In the genomic region with DNA sequence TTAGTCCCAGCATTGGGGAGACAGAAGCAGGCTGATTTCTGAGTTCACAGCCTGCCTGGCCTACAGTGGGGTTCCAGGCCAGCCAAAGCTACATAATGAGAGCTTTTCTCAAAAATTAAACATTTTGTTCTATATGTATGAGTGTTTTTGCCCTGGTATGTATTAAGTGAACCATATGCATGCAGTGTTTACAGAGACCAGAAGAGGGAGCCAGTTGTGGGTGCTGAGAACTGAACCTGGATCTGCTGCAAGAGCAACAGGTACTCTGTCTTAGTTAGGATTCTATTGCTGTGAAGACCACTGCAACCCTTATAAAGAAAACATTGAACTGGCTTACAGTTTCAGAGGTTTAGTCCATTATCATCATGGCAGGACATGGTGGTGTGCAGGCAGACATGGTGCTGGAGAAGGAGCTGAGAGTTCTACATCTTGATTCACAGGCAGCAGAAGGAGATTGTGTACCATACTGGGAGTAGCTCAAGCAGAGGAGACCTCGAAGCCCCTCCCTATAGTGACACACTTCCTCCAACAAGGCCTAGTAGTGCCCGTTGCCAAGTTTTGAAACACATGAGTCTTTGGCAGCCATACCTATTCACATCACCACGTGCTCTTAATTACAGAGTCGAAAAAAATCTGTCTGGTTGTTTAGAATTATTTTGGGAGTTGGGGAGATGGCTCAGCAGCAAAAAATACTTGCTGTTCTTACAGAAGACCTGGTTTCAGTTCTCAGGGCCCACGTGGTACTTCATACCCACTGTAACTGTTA, we compare ENCODE assay signal across 9 mouse cellular contexts. TPM values are rescaled to one million over a fixed set of nuclear protein-coding genes. Genes with fewer than 3 reads are reported as not detected.
DNase-seq lines count a peak whose midpoint lies in the region; ATAC-seq and TF ChIP-seq lines count a peak whose summit lies in the region.
"Had no signal": no experiment of that assay in that cellular context is flagged by ENCODE, and none has a peak within 500 bp of the region (broad histone marks: within the 10 kb centered on the region; RNA-seq: fewer than 3 reads in every experiment).

No protein-coding gene starts in this region.

- DNase-seq in forebrain, postnatal 0 days = no peak
- DNase-seq in lung, embryonic 14.5 days = peak; percentile 52
- no peak for DNase-seq in lung, adult 18-20 months
- peak; percentile 49 for DNase-seq in adipocyte (ENCODE audit: low spot score)
- DNase-seq in Muller cell, postnatal 12 days (ENCODE audit: inconsistent ontology term) = no peak

- no peak overlapping the region for H3K27ac ChIP-seq in forebrain, postnatal 0 days (ENCODE audit: low read depth, low read length)
- no peak overlapping the region for H3K27ac ChIP-seq in forebrain, embryonic 13.5 days
- no peak overlapping the region for H3K27ac ChIP-seq in lung, embryonic 14.5 days (ENCODE audit: low read depth)
- H3K27ac ChIP-seq in hindbrain, embryonic 12.5 days = no peak overlapping the region
- H3K27ac ChIP-seq: neural tube, embryonic 13.5 days had no signal

- WGBS in forebrain, postnatal 0 days = 60% methylated on average over 5 of the region's 5 CpGs
- 73% methylated on average over 5 of the region's 5 CpGs for WGBS in forebrain, embryonic 13.5 days
- WGBS in lung, embryonic 14.5 days = 70% methylated on average over 5 of the region's 5 CpGs
- 80% methylated on average over 5 of the region's 5 CpGs for WGBS in hindbrain, embryonic 12.5 days

- ATAC-seq in forebrain, postnatal 0 days = no peak
- ATAC-seq in forebrain, embryonic 13.5 days = no peak
- ATAC-seq in lung, embryonic 14.5 days (ENCODE audit: insufficient read depth) = no peak
- ATAC-seq in megakaryocyte-erythroid progenitor cell, adult 5-6 weeks (replicated peaks; ENCODE audit: low FRiP score, low TSS enrichment, poor library complexity, severe bottlenecking) = peak; percentile 68
- no peak for ATAC-seq in hindbrain, embryonic 12.5 days (ENCODE audit: low FRiP score)

- no peak overlapping the region for H3K4me3 ChIP-seq in forebrain, postnatal 0 days (ENCODE audit: low read depth, low read length)
- H3K4me3 ChIP-seq in forebrain, embryonic 13.5 days = no peak overlapping the region
- H3K4me3 ChIP-seq in lung, embryonic 14.5 days (ENCODE audit: low read depth, low read length) = no peak overlapping the region
- no peak overlapping the region for H3K4me3 ChIP-seq in hindbrain, embryonic 12.5 days
- H3K4me3 ChIP-seq: neural tube, embryonic 13.5 days had no signal

- no peaks in the 10 kb centered on the region; the same call in 1 of the 2 replicates for H3K27me3 ChIP-seq in forebrain, postnatal 0 days (ENCODE audit: insufficient read depth, low read length)
- peaks cover 14% of the 10 kb centered on the region for H3K27me3 ChIP-seq in forebrain, embryonic 13.5 days
- H3K27me3 ChIP-seq in lung, embryonic 14.5 days (ENCODE audit: insufficient read depth, low read length) = peaks cover 24% of the 10 kb centered on the region
- H3K27me3 ChIP-seq in hindbrain, embryonic 12.5 days = peaks cover 22% of the 10 kb centered on the region

- no peaks in the 10 kb centered on the region for H3K4me1 ChIP-seq in forebrain, postnatal 0 days (ENCODE audit: insufficient read depth)
- H3K4me1 ChIP-seq in forebrain, embryonic 13.5 days = peaks cover 5% of the 10 kb centered on the region; the same call in 1 of the 2 replicates
- no peaks in the 10 kb centered on the region for H3K4me1 ChIP-seq in lung, embryonic 14.5 days (ENCODE audit: insufficient read depth)
- H3K4me1 ChIP-seq in hindbrain, embryonic 12.5 days = 0 out of 2 replicates have a peak, but pooled peaks cover 3% of the 10 kb centered on the region

- no peak overlapping the region for H3K4me2 ChIP-seq in forebrain, postnatal 0 days (ENCODE audit: low read depth)
- H3K4me2 ChIP-seq in forebrain, embryonic 13.5 days = no peak overlapping the region
- no peak overlapping the region for H3K4me2 ChIP-seq in lung, embryonic 14.5 days
- H3K4me2 ChIP-seq in hindbrain, embryonic 12.5 days (replicated peaks) = no peak overlapping the region
- H3K4me2 ChIP-seq: neural tube, embryonic 13.5 days had no signal

- H3K9me3 ChIP-seq in forebrain, postnatal 0 days (ENCODE audit: low read length) = no peaks in the 10 kb centered on the region
- H3K9me3 ChIP-seq in forebrain, embryonic 13.5 days (replicated peaks) = no peaks in the 10 kb centered on the region
- no peaks in the 10 kb centered on the region for H3K9me3 ChIP-seq in lung, embryonic 14.5 days (ENCODE audit: low read depth, low read length)
- H3K9me3 ChIP-seq in hindbrain, embryonic 12.5 days (replicated peaks) = no peaks in the 10 kb centered on the region
- H3K9me3 ChIP-seq: neural tube, embryonic 13.5 days had no signal

- peak; percentile 49 for TF ChIP-seq CTCF in forebrain, postnatal 0 days (IDR thresholded peaks at IDR 0.05; ENCODE audit: low read depth)
- peak; percentile 56 for TF ChIP-seq CTCF in lung, embryonic 14.5 days (IDR thresholded peaks at IDR 0.05; ENCODE audit: low read depth)

- H3K36me3 ChIP-seq in forebrain, postnatal 0 days (ENCODE audit: insufficient read depth) = no peaks in the 10 kb centered on the region
- no peaks in the 10 kb centered on the region for H3K36me3 ChIP-seq in forebrain, embryonic 13.5 days (ENCODE audit: poor library complexity, severe bottlenecking)
- H3K36me3 ChIP-seq in lung, embryonic 14.5 days (ENCODE audit: insufficient read depth) = no peaks in the 10 kb centered on the region
- H3K36me3 ChIP-seq in hindbrain, embryonic 12.5 days = no peaks in the 10 kb centered on the region
- H3K36me3 ChIP-seq: neural tube, embryonic 13.5 days had no signal

- H3K9ac ChIP-seq in forebrain, postnatal 0 days = no peak overlapping the region
- no peak overlapping the region for H3K9ac ChIP-seq in forebrain, embryonic 13.5 days
- H3K9ac ChIP-seq in lung, embryonic 14.5 days = no peak overlapping the region
- H3K9ac ChIP-seq in hindbrain, embryonic 12.5 days = no peak overlapping the region
- H3K9ac ChIP-seq: neural tube, embryonic 13.5 days had no signal

RNA-seq across cellular contexts. Expression of gene Eif3c, which starts 28.2 kb away (rescaled TPM):
- total RNA-seq in forebrain, postnatal 0 days (2014; rRNA removed) = 113 and 137 TPM in 2 replicates
- polyA plus RNA-seq in forebrain, postnatal 0 days (2015; fragmentation: Nextera tagmentation; extraction: Ambion mirVana) = 200 and 205 TPM in 2 replicates
- polyA plus RNA-seq in forebrain, embryonic 13.5 days (2015; fragmentation: Nextera tagmentation; extraction: Ambion mirVana) = 209 and 212 TPM in 2 replicates
- 169 and 183 TPM in 2 replicates for polyA plus RNA-seq in lung, embryonic 14.5 days (2014; fragmentation: Nextera tagmentation; extraction: Ambion mirVana)
- 193 and 244 TPM in 2 replicates for total RNA-seq in megakaryocyte-erythroid progenitor cell, adult 5-6 weeks (2014; fragmentation: Nextera tagmentation)
- total RNA-seq in megakaryocyte-erythroid progenitor cell, adult 5-6 weeks (2017) = 286 and 298 TPM in 2 replicates
- 201 and 206 TPM in 2 replicates for polyA plus RNA-seq in hindbrain, embryonic 12.5 days (2016; fragmentation: Nextera tagmentation; extraction: Ambion mirVana)

RNA-seq across cellular contexts. Expression of gene Atxn2l, which starts 34.8 kb away (rescaled TPM):
- total RNA-seq in forebrain, postnatal 0 days (2014; rRNA removed) = 60.5 and 89.0 TPM in 2 replicates
- polyA plus RNA-seq in forebrain, postnatal 0 days (2015; fragmentation: Nextera tagmentation; extraction: Ambion mirVana) = 39.5 and 56.8 TPM in 2 replicates
- polyA plus RNA-seq in forebrain, embryonic 13.5 days (2015; fragmentation: Nextera tagmentation; extraction: Ambion mirVana) = 52.4 and 60.0 TPM in 2 replicates
- polyA plus RNA-seq in lung, embryonic 14.5 days (2014; fragmentation: Nextera tagmentation; extraction: Ambion mirVana) = 57.0 and 61.9 TPM in 2 replicates
- 162 and 199 TPM in 2 replicates for total RNA-seq in megakaryocyte-erythroid progenitor cell, adult 5-6 weeks (2014; fragmentation: Nextera tagmentation)
- total RNA-seq in megakaryocyte-erythroid progenitor cell, adult 5-6 weeks (2017) = 28.4 and 42.7 TPM in 2 replicates
- polyA plus RNA-seq in hindbrain, embryonic 12.5 days (2016; fragmentation: Nextera tagmentation; extraction: Ambion mirVana) = 76.8 and 90.1 TPM in 2 replicates

RNA-seq across cellular contexts. Expression of gene Apobr, which starts 46.7 kb away (rescaled TPM):
- total RNA-seq in forebrain, postnatal 0 days (2014; rRNA removed) = 0.08 and 0.33 TPM in 2 replicates
- polyA plus RNA-seq in forebrain, postnatal 0 days (2015; fragmentation: Nextera tagmentation; extraction: Ambion mirVana) = 0.16 and 0.39 TPM in 2 replicates
- 0.38 and 0.46 TPM in 2 replicates for polyA plus RNA-seq in forebrain, embryonic 13.5 days (2015; fragmentation: Nextera tagmentation; extraction: Ambion mirVana)
- 0.32 and 0.54 TPM in 2 replicates for polyA plus RNA-seq in lung, embryonic 14.5 days (2014; fragmentation: Nextera tagmentation; extraction: Ambion mirVana)
- 0.79 and 2.4 TPM in 2 replicates for total RNA-seq in megakaryocyte-erythroid progenitor cell, adult 5-6 weeks (2014; fragmentation: Nextera tagmentation)
- 0.89 and 2.4 TPM in 2 replicates for total RNA-seq in megakaryocyte-erythroid progenitor cell, adult 5-6 weeks (2017)
- 0.39 and 0.43 TPM in 2 replicates for polyA plus RNA-seq in hindbrain, embryonic 12.5 days (2016; fragmentation: Nextera tagmentation; extraction: Ambion mirVana)

RNA-seq across cellular contexts. Expression of gene Cln3, which starts 47.6 kb away (rescaled TPM):
- total RNA-seq in forebrain, postnatal 0 days (2014; rRNA removed) = 26.9 and 29.0 TPM in 2 replicates
- 22.1 and 23.8 TPM in 2 replicates for polyA plus RNA-seq in forebrain, postnatal 0 days (2015; fragmentation: Nextera tagmentation; extraction: Ambion mirVana)
- 26.3 and 30.8 TPM in 2 replicates for polyA plus RNA-seq in forebrain, embryonic 13.5 days (2015; fragmentation: Nextera tagmentation; extraction: Ambion mirVana)
- 24.1 and 27.3 TPM in 2 replicates for polyA plus RNA-seq in lung, embryonic 14.5 days (2014; fragmentation: Nextera tagmentation; extraction: Ambion mirVana)
- 24.5 and 43.7 TPM in 2 replicates for total RNA-seq in megakaryocyte-erythroid progenitor cell, adult 5-6 weeks (2014; fragmentation: Nextera tagmentation)
- 3.8 and 9.8 TPM in 2 replicates for total RNA-seq in megakaryocyte-erythroid progenitor cell, adult 5-6 weeks (2017)
- 31.7 and 33.7 TPM in 2 replicates for polyA plus RNA-seq in hindbrain, embryonic 12.5 days (2016; fragmentation: Nextera tagmentation; extraction: Ambion mirVana)

RNA-seq across cellular contexts. Expression of gene Tufm, which starts 50.8 kb away (rescaled TPM):
- total RNA-seq in forebrain, postnatal 0 days (2014; rRNA removed) = 75.9 and 76.5 TPM in 2 replicates
- polyA plus RNA-seq in forebrain, postnatal 0 days (2015; fragmentation: Nextera tagmentation; extraction: Ambion mirVana) = 97.6 and 102 TPM in 2 replicates
- 114 and 123 TPM in 2 replicates for polyA plus RNA-seq in forebrain, embryonic 13.5 days (2015; fragmentation: Nextera tagmentation; extraction: Ambion mirVana)
- 126 and 128 TPM in 2 replicates for polyA plus RNA-seq in lung, embryonic 14.5 days (2014; fragmentation: Nextera tagmentation; extraction: Ambion mirVana)
- 128 and 168 TPM in 2 replicates for total RNA-seq in megakaryocyte-erythroid progenitor cell, adult 5-6 weeks (2014; fragmentation: Nextera tagmentation)
- 92.9 and 141 TPM in 2 replicates for total RNA-seq in megakaryocyte-erythroid progenitor cell, adult 5-6 weeks (2017)
- 113 and 116 TPM in 2 replicates for polyA plus RNA-seq in hindbrain, embryonic 12.5 days (2016; fragmentation: Nextera tagmentation; extraction: Ambion mirVana)

Comparison
In these comparisons a context has a peak if more than half of its experiments do, and no peak if none do; other contexts are left out.
1. DNase-seq: peak in lung, embryonic 14.5 days (single experiment) and adipocyte (single experiment); none in forebrain, postnatal 0 days (single experiment), lung, adult 18-20 months (0 of 2) and Muller cell, postnatal 12 days (single experiment).